Mouse (Mus musculus): ENCODE results near the gene Acoxl. TPM values are rescaled to one million over a fixed set of nuclear protein-coding genes. Genes with fewer than 3 reads are reported as not detected.

Gene Acoxl
- polyA plus RNA-seq, 1 experiment from 2014 or later, result 0.39 TPM

- no peak overlapping the region for H3K4me3 ChIP-seq (ENCODE audit: low read depth, low read length)
- no peaks in the 10 kb centered on the region for H3K9me3 ChIP-seq (replicated peaks; ENCODE audit: control insufficient read depth, low read length)
- H3K36me3 ChIP-seq (replicated peaks; ENCODE audit: control insufficient read depth, insufficient read depth, low read depth, low read length), result no peaks in the 10 kb centered on the region
- H3K4me2 ChIP-seq (ENCODE audit: low read depth, low read length), result no peak overlapping the region
- no peak overlapping the region for H3K27ac ChIP-seq (replicated peaks; ENCODE audit: low read depth, low read length)
- no peak for DNase-seq (ENCODE audit: low spot score)
- 84% methylated on average over 9 of the region's 9 CpGs for WGBS
- no peak for ATAC-seq (replicated peaks; ENCODE audit: insufficient number of reproducible peaks, low FRiP score, low TSS enrichment, low read depth)
- H3K27me3 ChIP-seq (ENCODE audit: control insufficient read depth, insufficient read depth, low read length), result no peaks in the 10 kb centered on the region
- no peaks in the 10 kb centered on the region for H3K4me1 ChIP-seq (ENCODE audit: control insufficient read depth, insufficient read depth, low read length)
- H3K9ac ChIP-seq (replicated peaks; ENCODE audit: low read length), result no peak overlapping the region
These were observed 263.4 kb downstream of the Acoxl start for GRCm38 (mm10) chr2:128102086-128102485.

GRCm38 (mm10) chr2:128104815-128105214 is 266.1 kb downstream of the Acoxl start:
- Histone ChIP-seq H3K9ac (replicated peaks; ENCODE audit: low read length) (no peak overlapping the region), H3K4me3 (ENCODE audit: low read depth, low read length) (no peak overlapping the region), H3K36me3 (replicated peaks; ENCODE audit: control insufficient read depth, insufficient read depth, low read depth, low read length) (no peaks in the 10 kb centered on the region), H3K4me2 (ENCODE audit: low read depth, low read length) (no peak overlapping the region), H3K27ac (replicated peaks; ENCODE audit: low read depth, low read length) (no peak overlapping the region), H3K9me3 (replicated peaks; ENCODE audit: control insufficient read depth, low read length) (no peaks in the 10 kb centered on the region), H3K4me1 (ENCODE audit: control insufficient read depth, insufficient read depth, low read length) (no peaks in the 10 kb centered on the region), H3K27me3 (ENCODE audit: control insufficient read depth, insufficient read depth, low read length) (no peaks in the 10 kb centered on the region)
- WGBS, result 85% methylated on average over 5 of the region's 5 CpGs
- ATAC-seq (replicated peaks; ENCODE audit: insufficient number of reproducible peaks, low FRiP score, low TSS enrichment, low read depth), result no peak
- DNase-seq (ENCODE audit: low spot score), result no peak

GRCm38 (mm10) chr2:128105651-128106050 is 267.0 kb downstream of the Acoxl start:
- Histone ChIP-seq H3K9ac (replicated peaks; ENCODE audit: low read length) (no peak overlapping the region), H3K4me3 (ENCODE audit: low read depth, low read length) (no peak overlapping the region), H3K27ac (replicated peaks; ENCODE audit: low read depth, low read length) (no peak overlapping the region), H3K4me2 (ENCODE audit: low read depth, low read length) (no peak overlapping the region), H3K4me1 (ENCODE audit: control insufficient read depth, insufficient read depth, low read length) (no peaks in the 10 kb centered on the region), H3K27me3 (ENCODE audit: control insufficient read depth, insufficient read depth, low read length) (no peaks in the 10 kb centered on the region), H3K9me3 (replicated peaks; ENCODE audit: control insufficient read depth, low read length) (no peaks in the 10 kb centered on the region), H3K36me3 (replicated peaks; ENCODE audit: control insufficient read depth, insufficient read depth, low read depth, low read length) (no peaks in the 10 kb centered on the region)
- 81% methylated on average over 11 of the region's 11 CpGs for WGBS
- DNase-seq (ENCODE audit: low spot score), result no peak
- no peak for ATAC-seq (replicated peaks; ENCODE audit: insufficient number of reproducible peaks, low FRiP score, low TSS enrichment, low read depth)

- DNase-seq (ENCODE audit: low spot score) (no peak), ATAC-seq (replicated peaks; ENCODE audit: insufficient number of reproducible peaks, low FRiP score, low TSS enrichment, low read depth) (no peak)
- 79% methylated on average over 9 of the region's 9 CpGs for WGBS
- no peak overlapping the region for H3K9ac ChIP-seq (replicated peaks; ENCODE audit: low read length)
- no peaks in the 10 kb centered on the region for H3K4me1 ChIP-seq (ENCODE audit: control insufficient read depth, insufficient read depth, low read length)
- H3K4me3 ChIP-seq (ENCODE audit: low read depth, low read length), result no peak overlapping the region
- no peaks in the 10 kb centered on the region for H3K27me3 ChIP-seq (ENCODE audit: control insufficient read depth, insufficient read depth, low read length)
- H3K9me3 ChIP-seq (replicated peaks; ENCODE audit: control insufficient read depth, low read length), result no peaks in the 10 kb centered on the region
- no peak overlapping the region for H3K27ac ChIP-seq (replicated peaks; ENCODE audit: low read depth, low read length)
- H3K4me2 ChIP-seq (ENCODE audit: low read depth, low read length), result no peak overlapping the region
- no peaks in the 10 kb centered on the region for H3K36me3 ChIP-seq (replicated peaks; ENCODE audit: control insufficient read depth, insufficient read depth, low read depth, low read length)
These were observed 272.9 kb downstream of the Acoxl start for GRCm38 (mm10) chr2:128111537-128111936.

- Histone ChIP-seq H3K4me3 (ENCODE audit: low read depth, low read length) (no peak overlapping the region), H3K4me1 (ENCODE audit: control insufficient read depth, insufficient read depth, low read length) (no peaks in the 10 kb centered on the region), H3K9me3 (replicated peaks; ENCODE audit: control insufficient read depth, low read length) (no peaks in the 10 kb centered on the region), H3K9ac (replicated peaks; ENCODE audit: low read length) (no peak overlapping the region), H3K27ac (replicated peaks; ENCODE audit: low read depth, low read length) (no peak overlapping the region), H3K36me3 (replicated peaks; ENCODE audit: control insufficient read depth, insufficient read depth, low read depth, low read length) (no peaks in the 10 kb centered on the region), H3K4me2 (ENCODE audit: low read depth, low read length) (no peak overlapping the region), H3K27me3 (ENCODE audit: control insufficient read depth, insufficient read depth, low read length) (no peaks in the 10 kb centered on the region)
- no peak for DNase-seq (ENCODE audit: low spot score)
- ATAC-seq (replicated peaks; ENCODE audit: insufficient number of reproducible peaks, low FRiP score, low TSS enrichment, low read depth), result no peak
- WGBS, result 76% methylated on average over 3 of the region's 3 CpGs
These were observed 275.9 kb downstream of the Acoxl start for GRCm38 (mm10) chr2:128114621-128115020.

GRCm38 (mm10) chr2:128115579-128115978 is 276.9 kb downstream of the Acoxl start:
- Histone ChIP-seq H3K27me3 (ENCODE audit: control insufficient read depth, insufficient read depth, low read length) (no peaks in the 10 kb centered on the region), H3K4me2 (ENCODE audit: low read depth, low read length) (no peak overlapping the region), H3K9ac (replicated peaks; ENCODE audit: low read length) (no peak overlapping the region), H3K4me1 (ENCODE audit: control insufficient read depth, insufficient read depth, low read length) (no peaks in the 10 kb centered on the region), H3K27ac (replicated peaks; ENCODE audit: low read depth, low read length) (no peak overlapping the region), H3K36me3 (replicated peaks; ENCODE audit: control insufficient read depth, insufficient read depth, low read depth, low read length) (no peaks in the 10 kb centered on the region), H3K4me3 (ENCODE audit: low read depth, low read length) (no peak overlapping the region), H3K9me3 (replicated peaks; ENCODE audit: control insufficient read depth, low read length) (no peaks in the 10 kb centered on the region)
- no peak for DNase-seq (ENCODE audit: low spot score)
- no peak for ATAC-seq (replicated peaks; ENCODE audit: insufficient number of reproducible peaks, low FRiP score, low TSS enrichment, low read depth)
- whole genome bisulfite sequencing, result 16% methylated on average over 4 of the region's 4 CpGs

GRCm38 (mm10) chr2:128117605-128118004 is 278.9 kb downstream of the Acoxl start:
- no peak overlapping the region for H3K4me2 ChIP-seq (ENCODE audit: low read depth, low read length)
- ATAC-seq (replicated peaks; ENCODE audit: insufficient number of reproducible peaks, low FRiP score, low TSS enrichment, low read depth), result no peak
- H3K9ac ChIP-seq (replicated peaks; ENCODE audit: low read length), result no peak overlapping the region
- no peaks in the 10 kb centered on the region for H3K4me1 ChIP-seq (ENCODE audit: control insufficient read depth, insufficient read depth, low read length)
- no peaks in the 10 kb centered on the region for H3K36me3 ChIP-seq (replicated peaks; ENCODE audit: control insufficient read depth, insufficient read depth, low read depth, low read length)
- 71% methylated on average over 7 of the region's 7 CpGs for WGBS
- H3K4me3 ChIP-seq (ENCODE audit: low read depth, low read length), result no peak overlapping the region
- no peaks in the 10 kb centered on the region for H3K9me3 ChIP-seq (replicated peaks; ENCODE audit: control insufficient read depth, low read length)
- DNase-seq (ENCODE audit: low spot score), result no peak
- H3K27ac ChIP-seq (replicated peaks; ENCODE audit: low read depth, low read length), result no peak overlapping the region
- H3K27me3 ChIP-seq (ENCODE audit: control insufficient read depth, insufficient read depth, low read length), result no peaks in the 10 kb centered on the region; the same call in 1 of the 2 replicates

GRCm38 (mm10) chr2:128118971-128119370 is 280.3 kb downstream of the Acoxl start:
- Histone ChIP-seq H3K36me3 (replicated peaks; ENCODE audit: control insufficient read depth, insufficient read depth, low read depth, low read length) (no peaks in the 10 kb centered on the region), H3K4me1 (ENCODE audit: control insufficient read depth, insufficient read depth, low read length) (peaks cover 2% of the 10 kb centered on the region; the same call in 1 of the 2 replicates), H3K4me2 (ENCODE audit: low read depth, low read length) (no peak overlapping the region), H3K9ac (replicated peaks; ENCODE audit: low read length) (no peak overlapping the region), H3K27ac (replicated peaks; ENCODE audit: low read depth, low read length) (no peak overlapping the region), H3K27me3 (ENCODE audit: control insufficient read depth, insufficient read depth, low read length) (peaks cover 6% of the 10 kb centered on the region), H3K9me3 (replicated peaks; ENCODE audit: control insufficient read depth, low read length) (no peaks in the 10 kb centered on the region), H3K4me3 (ENCODE audit: low read depth, low read length) (no peak overlapping the region)
- no peak for DNase-seq (ENCODE audit: low spot score)
- 91% methylated on average over 9 of the region's 9 CpGs for WGBS
- ATAC-seq (replicated peaks; ENCODE audit: insufficient number of reproducible peaks, low FRiP score, low TSS enrichment, low read depth), result no peak
